Comparison of ENCODE assay signal across 22 mouse cellular contexts in the genomic region with DNA sequence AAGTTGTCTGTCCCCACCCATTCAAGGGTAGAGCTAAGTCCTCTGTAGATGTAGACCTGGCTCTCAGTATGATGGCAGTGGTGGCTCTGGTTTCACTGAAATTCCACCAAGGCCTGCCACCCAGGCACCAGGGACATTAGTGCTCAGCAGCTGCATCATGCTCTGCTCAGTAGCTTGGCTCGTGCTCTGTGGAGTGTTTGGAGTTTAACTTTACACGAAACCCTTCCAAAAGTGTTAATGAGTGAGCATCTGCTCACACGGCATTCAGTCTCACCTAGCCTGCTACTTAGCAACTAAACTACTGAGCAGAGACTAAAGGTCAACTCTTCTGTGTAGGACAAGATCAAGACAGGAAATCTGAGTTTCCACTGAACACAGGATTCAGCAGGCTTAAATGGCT. TPM values are rescaled to one million over a fixed set of nuclear protein-coding genes. Genes with fewer than 3 reads are reported as not detected.
DNase-seq lines count a peak whose midpoint lies in the region; ATAC-seq and TF ChIP-seq lines count a peak whose summit lies in the region.
"Had no signal": no experiment of that assay in that cellular context is flagged by ENCODE, and none has a peak within 500 bp of the region (broad histone marks: within the 10 kb centered on the region; RNA-seq: fewer than 3 reads in every experiment).

A gene (minus strand): TSS at position 191 of the 400 bp plus-strand sequence.

- H3K27me3 ChIP-seq in kidney, postnatal 0 days (ENCODE audit: insufficient read depth, low read length): no peaks in the 10 kb centered on the region
- H3K27me3 ChIP-seq in midbrain, embryonic 14.5 days (ENCODE audit: control insufficient read depth, insufficient read depth, low read length): no peaks in the 10 kb centered on the region
- H3K27me3 ChIP-seq: heart, embryonic 13.5 days had no signal

- no peak within 1 kb of the TSS for H3K4me3 ChIP-seq in gastrocnemius, adult 2 months
- no peak within 1 kb of the TSS for H3K4me3 ChIP-seq in kidney, postnatal 0 days (replicated peaks; ENCODE audit: low read depth, low read length)
- H3K4me3 ChIP-seq in midbrain, embryonic 14.5 days (replicated peaks; ENCODE audit: low read depth, low read length): no peak within 1 kb of the TSS
- H3K4me3 ChIP-seq: embryonic facial prominence, embryonic 10.5 days; forebrain, embryonic 10.5 days; heart, embryonic 13.5 days had no signal

- peak; percentile 47 for ATAC-seq in kidney, postnatal 0 days (replicated peaks; ENCODE audit: low FRiP score, low read depth)
- no peak for ATAC-seq in midbrain, embryonic 14.5 days (ENCODE audit: low FRiP score, low TSS enrichment)
- no peak for ATAC-seq in erythroid progenitor cell, adult 5-6 weeks (replicated peaks; ENCODE audit: low FRiP score, poor library complexity, severe bottlenecking)
- ATAC-seq: CD4-positive, CD25-positive, alpha-beta regulatory T cell, adult 4 months; forebrain, embryonic 14.5 days had no signal

- no peak within 1 kb of the TSS for H3K4me2 ChIP-seq in kidney, postnatal 0 days (ENCODE audit: low read length)
- no peak within 1 kb of the TSS for H3K4me2 ChIP-seq in midbrain, embryonic 14.5 days (ENCODE audit: low read length)
- H3K4me2 ChIP-seq: heart, embryonic 13.5 days had no signal

- no peaks in the 10 kb centered on the region for H3K36me3 ChIP-seq in kidney, postnatal 0 days (ENCODE audit: insufficient read depth, low read length)
- H3K36me3 ChIP-seq in midbrain, embryonic 14.5 days (ENCODE audit: control insufficient read depth, insufficient read depth, low read length): no peaks in the 10 kb centered on the region
- H3K36me3 ChIP-seq: forebrain, embryonic 10.5 days; G1E; heart, embryonic 13.5 days had no signal

- H3K9me3 ChIP-seq in kidney, postnatal 0 days (replicated peaks; ENCODE audit: low read length): no peaks in the 10 kb centered on the region
- H3K9me3 ChIP-seq in midbrain, embryonic 14.5 days (ENCODE audit: control insufficient read depth, low read length): no peaks in the 10 kb centered on the region
- H3K9me3 ChIP-seq: embryonic facial prominence, embryonic 10.5 days; forebrain, embryonic 10.5 days; G1E; heart, embryonic 13.5 days had no signal

- no peak within 1 kb of the TSS for H3K9ac ChIP-seq in kidney, postnatal 0 days (ENCODE audit: low read depth, low read length)
- H3K9ac ChIP-seq in midbrain, embryonic 14.5 days (replicated peaks; ENCODE audit: low read length): no peak within 1 kb of the TSS
- H3K9ac ChIP-seq: heart, embryonic 13.5 days had no signal

- H3K4me1 ChIP-seq in kidney, postnatal 0 days (replicated peaks; ENCODE audit: insufficient read depth, low read length): no peaks in the 10 kb centered on the region
- no peaks in the 10 kb centered on the region for H3K4me1 ChIP-seq in midbrain, embryonic 14.5 days (ENCODE audit: control insufficient read depth, insufficient read depth, low read length)
- H3K4me1 ChIP-seq: embryonic facial prominence, embryonic 10.5 days; forebrain, embryonic 10.5 days; heart, embryonic 13.5 days had no signal

- no peak for DNase-seq in gastrocnemius, adult 2 months
- no peak for DNase-seq in gastrocnemius, adult 8-10 months (ENCODE audit: low spot score in 2 of 2)
- peak; percentile 71 to 78 for DNase-seq in kidney, adult 8-10 months
- DNase-seq in kidney, postnatal 0 days (ENCODE audit: low spot score): no peak
- DNase-seq in kidney, postnatal 36 days: peak; percentile 69 to 81
- no peak for DNase-seq in midbrain, embryonic 14.5 days
- no peak for DNase-seq in heart, adult 11 months
- DNase-seq: adrenal gland, adult 8-10 months; adrenal gland, postnatal 36 days; B cell, adult 2 months; cerebellum, adult 2 months; cerebellum, postnatal 10 days; gastrocnemius, postnatal 14 days; heart, postnatal 36 days had no signal

- intact Hi-C loops in gastrocnemius, adult 2 months (cut with DNase I): no loop called here

- WGBS in kidney, postnatal 0 days: 50% methylated on average over 3 of the region's 3 CpGs
- 90% methylated on average over 3 of the region's 3 CpGs for WGBS in midbrain, embryonic 14.5 days

- 0 out of 2 replicates have a peak within 1 kb of the TSS, but pooled peaks have one; percentile 24 for H3K27ac ChIP-seq in gastrocnemius, adult 2 months
- H3K27ac ChIP-seq in kidney, postnatal 0 days: 0 out of 2 replicates have a peak within 1 kb of the TSS, but pooled peaks have one; percentile 15
- no peak within 1 kb of the TSS for H3K27ac ChIP-seq in midbrain, embryonic 14.5 days (replicated peaks; ENCODE audit: low read depth, low read length)
- H3K27ac ChIP-seq: embryonic facial prominence, embryonic 10.5 days; forebrain, embryonic 10.5 days; heart, embryonic 13.5 days had no signal

- TF ChIP-seq CTCF in gastrocnemius, adult 2 months (IDR thresholded peaks at IDR 0.05): no peak
- no peak for TF ChIP-seq CTCF in kidney, postnatal 0 days (IDR thresholded peaks at IDR 0.05; ENCODE audit: low read depth)

RNA-seq across cellular contexts. Expression of the gene that starts here (rescaled TPM):
- total RNA-seq in gastrocnemius, adult 2 months (2021): not detected
- not detected for total RNA-seq in gastrocnemius, adult 8-10 months (2022)
- 19.6 and 21.2 TPM in 2 replicates for polyA plus RNA-seq in kidney, postnatal 0 days (2015; fragmentation: Nextera tagmentation; extraction: Ambion mirVana)
- not detected in 2 replicates for polyA plus RNA-seq in midbrain, embryonic 14.5 days (2014; fragmentation: Nextera tagmentation; extraction: Ambion mirVana)
- not detected in 2 replicates for total RNA-seq in erythroid progenitor cell, adult 5-6 weeks (2015; ENCODE audit: low replicate concordance)
- total RNA-seq in erythroid progenitor cell, adult 5-6 weeks (2017; ENCODE audit: low replicate concordance): 0.13 TPM in 1 of 2 replicates, not detected in the other
- total RNA-seq: G1E; gastrocnemius, postnatal 14 days; heart, postnatal 36 days had no signal
- polyA plus RNA-seq: CD4-positive, CD25-positive, alpha-beta regulatory T cell, adult 4 months; embryonic facial prominence, embryonic 10.5 days; forebrain, embryonic 14.5 days; G1E; heart, postnatal 0 days had no signal

Comparison
In these comparisons a context has a peak if more than half of its experiments do, and no peak if none do; other contexts are left out.
1. RNA of the gene that starts here (polyA plus RNA-seq): 19.6 to 21.2 TPM in kidney, postnatal 0 days; not detected in midbrain, embryonic 14.5 days; every median in the first group is over 10 times any median in the second.
2. DNase-seq: peak in kidney, adult 8-10 months (2 of 2) and kidney, postnatal 36 days (2 of 2); none in gastrocnemius, adult 2 months (single experiment), gastrocnemius, adult 8-10 months (0 of 2), kidney, postnatal 0 days (single experiment), midbrain, embryonic 14.5 days (single experiment) and heart, adult 11 months (single experiment).